Mouse (Mus musculus) myocyte (in vitro differentiated cells): ENCODE data around the gene Sel1l2.

ENCODE experiments used
- POLR2A ChIP-seq: IDR thresholded peaks from one replicate; pipeline ENCODE4 v1.6.1; 2011; ENCODE audit warnings: low read depth, mild to moderate bottlenecking, control low read depth, moderate library complexity; ENCODE audit not compliant: insufficient read length
- POLR2AphosphoS2 ChIP-seq: IDR thresholded peaks from one replicate; pipeline ENCODE4 v1.6.1; 2011; ENCODE audit warnings: low read depth, control low read depth; ENCODE audit not compliant: insufficient read length
- TCF12 ChIP-seq: IDR thresholded peaks from one replicate; pipeline ENCODE4 v1.6.1; 2011; ENCODE audit warnings: mild to moderate bottlenecking, control low read depth; ENCODE audit not compliant: poor library complexity, insufficient read depth, severe bottlenecking
- TCF3 ChIP-seq: IDR thresholded peaks from one replicate; pipeline ENCODE4 v1.6.1; 2011; ENCODE audit warnings: low read depth, control low read depth; ENCODE audit not compliant: insufficient read length

- TF ChIP-seq POLR2AphosphoS2: no peak
- TF ChIP-seq TCF3: no peak
- TF ChIP-seq POLR2A: no peak
- TF ChIP-seq TCF12: no peak
Observed at GRCm38 (mm10) chr2:140280808-140281207, 108.7 kb downstream of the Sel1l2 start.
